Mouse (Mus musculus) right cerebral cortex, postnatal 14 days (tissue): ENCODE data around the gene Col28a1.

Experiments used
- DNase-seq: peaks from one replicate; pipeline ENCODE4 v3.0.0; 2022

The Col28a1 gene

DNA sequence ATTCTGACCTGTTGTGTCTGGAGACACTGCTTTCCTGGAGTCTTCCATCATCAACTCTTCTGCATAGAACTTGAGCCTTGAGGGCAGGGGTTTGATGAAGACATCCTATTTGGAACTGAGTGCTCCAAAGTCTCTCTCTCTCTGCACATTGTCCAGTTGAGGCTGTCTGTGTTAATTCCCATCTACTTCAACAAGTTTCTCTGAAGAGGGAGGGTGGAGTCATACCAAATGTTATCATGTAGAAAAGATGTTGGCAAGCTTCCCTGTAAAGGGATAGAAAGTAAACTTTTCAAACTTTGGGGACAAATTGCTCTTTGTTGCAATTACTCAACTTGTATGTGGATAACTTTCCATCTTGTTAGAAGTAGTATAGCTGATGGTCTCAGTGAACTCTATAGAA lies at the start of gene Col28a1:
TSS of gene Col28a1 (minus strand) at position 101 of the 400 bp plus-strand sequence.
- DNase-seq, result no peak

DNA sequence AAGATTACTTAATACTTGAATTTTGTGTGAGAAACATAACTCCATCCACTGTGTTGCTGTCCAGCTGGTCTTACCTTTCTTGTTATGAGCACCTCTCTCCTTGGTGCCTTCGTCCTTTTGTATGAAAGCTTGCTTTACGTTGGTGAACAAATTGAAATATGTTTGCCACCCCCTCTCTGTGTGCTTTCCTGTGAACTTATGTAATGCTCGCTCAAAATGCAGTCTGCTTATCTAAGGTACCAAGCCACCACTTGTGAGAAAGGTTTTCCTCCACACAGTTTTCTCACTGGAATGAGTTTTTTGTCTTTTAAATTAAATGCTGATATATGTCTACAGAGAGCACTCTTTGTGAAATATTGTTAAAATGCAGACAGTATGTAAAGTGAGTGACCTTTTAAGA lies 36.2 kb upstream of the Col28a1 start:
- DNase-seq, result no peak

DNA sequence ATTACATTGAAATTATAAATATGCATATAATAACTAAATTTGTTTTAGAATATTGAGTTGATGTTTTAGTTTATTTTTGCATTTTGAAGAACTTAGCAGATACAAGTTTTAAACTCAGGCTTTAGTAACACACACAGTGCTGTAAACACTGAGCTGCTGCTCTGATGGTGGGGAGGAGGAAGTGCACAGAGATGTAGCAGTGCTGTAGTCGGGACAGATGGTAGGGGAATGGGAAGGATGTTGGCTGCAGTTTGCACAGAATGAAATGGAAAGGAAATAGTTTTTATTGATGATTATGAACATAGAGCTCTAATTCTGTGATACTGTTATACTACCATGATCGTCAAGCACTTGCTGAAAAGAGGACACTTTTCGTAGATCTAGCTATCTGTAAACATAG lies 34.6 kb upstream of the Col28a1 start:
- DNase-seq, result no peak

DNA sequence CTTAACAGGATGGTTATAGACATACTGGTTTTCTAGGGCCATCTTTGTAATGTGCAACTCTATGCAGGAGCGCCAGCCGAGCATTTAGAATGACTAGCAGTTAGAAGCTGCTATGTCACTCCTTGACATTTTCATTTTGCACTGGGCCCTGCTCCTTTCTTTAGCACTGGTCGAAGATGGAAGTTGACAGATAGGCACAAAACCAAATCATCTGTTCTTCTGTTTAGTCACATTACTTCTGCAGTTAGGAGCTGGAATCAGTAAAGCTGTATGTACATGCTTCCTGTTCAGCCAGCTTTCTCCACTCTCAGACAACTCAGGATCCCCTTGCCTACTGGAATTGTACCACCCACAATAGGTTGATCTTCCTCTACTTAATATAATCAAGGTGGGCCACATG lies 18.2 kb upstream of the Col28a1 start:
- DNase-seq, result no peak

DNA sequence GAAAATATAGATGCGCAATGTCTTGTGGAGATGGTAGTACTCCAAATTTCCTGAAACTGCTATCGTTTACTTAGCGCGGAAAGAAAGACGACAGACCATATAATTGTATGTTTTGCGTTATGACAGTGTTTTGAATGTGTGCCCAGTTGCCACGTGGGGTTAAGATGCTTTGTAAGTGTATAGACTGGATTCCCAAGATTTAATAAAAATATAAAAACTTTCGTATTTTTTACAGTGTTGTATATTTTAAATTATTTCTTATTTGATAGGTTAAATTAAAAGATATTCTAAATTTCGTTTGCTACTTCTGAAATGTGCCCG lies 17.4 kb upstream of the Col28a1 start:
- DNase-seq, result no peak

DNA sequence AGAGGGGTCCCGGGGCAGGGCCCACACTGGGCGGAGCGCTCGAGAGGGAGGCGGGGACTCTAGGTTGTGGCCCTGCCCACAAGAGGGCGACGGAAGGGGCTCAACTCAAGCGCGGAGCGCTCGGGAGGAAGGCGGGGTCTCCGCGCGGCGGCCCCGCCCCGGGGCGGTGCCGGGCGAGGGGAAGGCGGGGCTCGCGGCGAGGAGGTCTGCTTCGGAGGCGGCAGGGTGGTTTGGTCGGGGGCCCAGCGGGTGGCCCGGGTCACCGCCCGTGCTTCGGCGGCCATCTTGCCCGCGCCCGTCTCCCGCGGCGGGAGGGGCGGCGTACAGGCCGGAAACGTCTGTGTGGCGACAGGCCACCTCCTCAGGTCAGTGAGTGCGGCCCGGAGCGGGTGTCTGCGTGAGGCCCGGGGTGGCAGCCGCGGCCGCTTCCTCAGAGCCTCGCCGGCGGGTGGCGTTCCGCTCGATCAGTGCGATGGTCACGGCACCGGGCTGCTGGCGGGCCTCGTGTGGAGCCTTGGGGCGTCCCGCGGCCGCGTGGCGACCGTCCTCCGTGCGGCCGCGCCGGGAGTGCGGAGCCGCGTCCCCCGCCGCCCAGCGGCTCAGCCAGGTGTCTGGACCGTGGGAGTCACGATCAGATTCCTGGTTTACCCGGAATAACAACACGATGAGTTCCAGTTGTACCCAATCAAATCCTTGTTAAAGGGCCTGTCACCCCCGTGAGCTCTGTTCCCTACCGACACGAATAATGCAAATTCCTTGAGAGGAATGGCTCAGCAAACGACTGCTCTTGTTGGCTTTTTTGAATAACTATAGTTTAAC lies 16.8 kb upstream of the Col28a1 start, which contains the start of gene Mios:
TSS of gene Mios (plus strand) at position 176 of the 819 bp plus-strand sequence.
- DNase-seq, result peak; percentile 82

DNA sequence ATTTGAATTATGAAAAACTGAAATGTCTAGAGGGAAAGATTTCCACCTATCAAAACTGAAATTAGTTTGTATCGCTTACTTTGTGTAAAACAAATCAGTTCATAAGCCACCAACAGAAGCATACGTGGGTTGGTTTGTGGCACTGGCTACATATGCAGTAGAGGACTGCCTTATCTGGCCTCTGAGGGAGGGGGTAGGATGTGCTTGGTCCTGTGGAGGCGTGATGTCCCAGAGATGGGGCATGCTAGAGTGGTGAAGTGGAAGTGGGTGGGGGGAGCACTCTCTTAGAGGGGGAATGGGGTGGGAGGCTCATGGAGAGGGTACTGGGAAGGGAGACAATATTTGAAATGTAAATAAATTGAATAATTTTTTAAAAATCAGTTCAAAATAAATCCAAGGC lies 2.5 kb downstream of the Col28a1 start:
- DNase-seq, result no peak

DNA sequence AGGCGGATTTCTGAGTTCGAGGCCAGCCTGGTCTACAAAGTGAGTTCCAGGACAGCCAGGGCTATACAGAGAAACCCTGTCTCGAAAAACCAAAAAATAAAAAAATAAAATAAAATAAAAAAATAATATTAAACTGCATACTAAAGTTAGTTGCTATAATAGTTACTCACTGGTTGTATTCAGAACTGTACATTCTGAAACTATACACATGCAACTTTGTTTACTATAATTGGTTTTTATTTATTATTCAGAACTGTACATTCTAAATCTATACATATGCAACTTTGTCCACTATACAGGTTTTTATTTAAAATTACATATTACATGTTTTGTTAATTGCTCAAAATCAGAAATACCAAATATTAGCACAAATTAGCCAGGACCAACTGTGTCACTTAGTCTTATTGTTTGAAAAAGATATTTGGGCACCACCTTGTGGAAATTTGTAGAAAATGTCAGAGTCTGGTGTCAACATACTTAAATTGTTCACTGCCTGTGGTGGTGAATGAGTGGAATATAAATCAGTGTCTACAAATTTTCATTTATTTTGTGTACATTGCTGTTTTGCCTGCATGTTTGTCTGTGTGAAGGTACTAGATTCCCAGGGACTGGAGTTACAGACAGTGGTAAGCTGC lies 3.7 kb downstream of the Col28a1 start:
- no peak for DNase-seq

DNA sequence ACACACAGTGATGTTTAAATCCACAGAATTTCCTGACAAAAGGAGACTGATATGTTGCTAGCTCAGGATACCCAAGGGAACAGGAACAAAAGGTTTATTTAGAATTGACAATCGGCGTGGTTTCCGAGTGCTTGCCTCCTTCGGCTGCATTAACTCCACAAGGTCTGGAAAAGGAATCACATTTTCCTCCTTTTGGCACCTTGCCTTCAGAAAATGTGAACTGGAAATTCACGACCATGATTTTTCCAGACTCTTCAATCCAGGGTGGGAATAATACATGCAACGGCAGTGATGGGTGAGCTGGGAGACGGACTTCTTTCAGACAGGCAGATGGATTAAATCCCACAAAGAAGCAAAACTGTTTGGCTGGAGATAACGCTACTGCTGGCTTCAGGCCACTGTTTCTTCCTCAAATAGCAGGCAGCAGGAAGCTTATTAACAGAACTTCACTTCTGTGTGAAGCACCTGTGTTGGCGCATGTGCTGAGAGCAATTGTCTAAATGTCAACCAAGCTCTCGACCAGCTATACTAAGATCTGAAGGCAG lies 13.9 kb downstream of the Col28a1 start:
- DNase-seq, result no peak

DNA sequence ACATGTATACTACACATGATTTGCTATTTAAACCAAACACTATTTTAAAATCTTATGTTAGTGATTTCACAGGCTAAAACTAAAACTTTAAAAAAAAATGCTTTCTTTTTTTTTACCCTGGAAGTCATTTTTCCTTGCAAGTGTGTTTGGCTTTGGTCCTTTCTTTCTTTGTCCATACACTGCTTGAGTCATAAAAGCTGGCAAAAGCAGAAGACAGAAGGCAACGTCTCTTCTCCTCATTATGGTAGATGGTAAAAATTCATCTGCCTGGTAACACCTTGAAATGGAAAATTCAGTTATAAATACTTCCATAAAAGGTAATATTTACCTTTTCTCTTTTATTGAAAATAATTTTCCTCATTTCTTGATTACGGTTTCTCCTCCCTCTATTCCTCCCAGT lies 16.3 kb downstream of the Col28a1 start:
- no peak for DNase-seq

DNA sequence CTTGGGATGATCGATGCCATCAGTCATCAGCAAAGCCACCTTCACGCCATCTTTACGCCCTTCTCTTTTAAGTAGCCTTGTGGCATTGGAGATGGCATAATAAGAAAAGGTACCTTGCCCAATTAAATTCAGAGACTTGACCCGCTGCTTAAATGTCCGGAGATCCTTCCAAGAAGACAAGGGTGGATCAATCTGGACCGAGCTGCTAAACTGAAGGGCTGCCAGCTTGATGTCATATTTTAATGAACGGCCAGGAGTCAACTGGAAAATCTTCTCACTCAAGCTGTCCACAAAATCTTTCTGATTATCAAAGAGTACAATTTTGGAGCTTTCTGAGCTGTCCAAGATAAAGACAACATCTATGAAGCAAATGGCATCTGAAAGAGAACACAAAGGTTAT lies 17.1 kb downstream of the Col28a1 start:
- DNase-seq, result no peak

DNA sequence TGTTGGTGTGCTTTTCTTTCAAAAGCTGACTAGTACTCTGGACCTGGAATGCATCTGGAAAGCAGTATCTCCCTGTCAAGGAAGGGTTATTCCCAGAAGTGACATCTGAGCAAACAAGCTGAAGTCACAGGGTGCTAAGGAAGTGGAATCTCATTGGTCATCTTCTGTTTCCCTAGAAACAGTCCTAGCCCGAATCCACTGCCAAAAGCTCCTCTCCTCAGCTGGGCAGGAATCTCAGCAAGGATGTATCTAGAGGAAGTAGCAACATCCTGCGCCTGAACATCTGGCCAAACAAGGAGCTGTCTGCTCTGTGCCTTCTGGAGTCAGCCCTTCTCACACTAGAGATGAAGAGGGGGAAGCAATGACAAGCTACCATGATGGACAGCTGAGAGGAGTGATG lies 18.4 kb downstream of the Col28a1 start:
- DNase-seq, result no peak

DNA sequence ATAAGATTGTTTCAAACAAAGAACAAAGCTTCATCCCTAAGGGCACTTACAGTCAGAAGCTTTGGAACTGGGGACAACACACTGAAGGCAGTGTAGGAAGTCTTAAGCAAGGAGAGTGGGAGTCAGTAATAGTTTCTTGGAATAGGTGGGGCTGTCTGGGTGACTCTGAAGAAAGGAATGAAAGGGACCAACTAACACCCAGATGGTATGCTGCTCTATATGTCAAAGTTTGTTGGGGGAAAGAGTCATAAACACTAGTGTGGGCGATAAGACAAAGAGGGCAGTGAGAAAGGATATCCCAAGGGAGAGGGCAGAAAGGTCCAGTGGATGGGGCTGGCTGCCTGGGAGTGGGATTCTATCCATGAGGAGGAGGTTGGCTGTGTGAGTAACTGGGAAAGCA lies 20.3 kb downstream of the Col28a1 start:
- DNase-seq, result no peak

DNA sequence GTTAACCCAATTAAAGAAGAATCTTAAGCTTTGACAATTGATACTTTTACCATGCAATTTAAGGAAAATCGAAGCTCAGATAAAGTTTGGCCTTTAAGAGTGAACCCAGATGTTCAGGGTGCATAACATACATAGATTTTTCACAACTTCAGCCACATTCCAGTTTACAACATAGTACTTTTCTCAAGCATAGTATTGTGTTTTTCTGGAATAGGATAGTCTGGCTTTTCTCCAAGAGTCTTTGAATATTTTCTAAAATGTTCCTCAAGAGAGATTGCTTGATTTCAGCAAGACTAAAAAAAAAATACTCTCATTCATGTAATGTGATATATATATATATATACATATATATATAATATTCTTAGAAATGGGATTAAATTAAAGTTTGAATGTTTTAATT lies 27.7 kb downstream of the Col28a1 start:
- DNase-seq, result no peak

DNA sequence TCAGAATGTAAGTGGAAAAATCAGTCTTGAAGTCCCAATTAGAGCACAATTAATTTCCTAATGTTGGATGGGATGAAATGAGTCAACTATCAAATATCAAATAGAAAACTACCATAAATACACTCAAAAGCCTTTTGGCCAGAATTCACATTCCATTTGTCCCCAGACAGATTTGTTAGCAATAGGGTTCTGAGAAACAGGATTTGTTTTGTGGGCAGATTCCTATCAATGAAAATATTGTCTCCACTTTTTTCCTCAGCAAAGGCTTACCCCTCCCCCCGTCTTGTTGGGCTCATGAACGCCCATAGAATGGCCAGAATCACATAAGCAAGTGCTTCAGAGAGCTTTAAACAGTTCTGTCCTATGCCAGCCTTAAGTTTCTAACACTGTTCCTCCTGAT lies 32.4 kb downstream of the Col28a1 start:
- no peak for DNase-seq

DNA sequence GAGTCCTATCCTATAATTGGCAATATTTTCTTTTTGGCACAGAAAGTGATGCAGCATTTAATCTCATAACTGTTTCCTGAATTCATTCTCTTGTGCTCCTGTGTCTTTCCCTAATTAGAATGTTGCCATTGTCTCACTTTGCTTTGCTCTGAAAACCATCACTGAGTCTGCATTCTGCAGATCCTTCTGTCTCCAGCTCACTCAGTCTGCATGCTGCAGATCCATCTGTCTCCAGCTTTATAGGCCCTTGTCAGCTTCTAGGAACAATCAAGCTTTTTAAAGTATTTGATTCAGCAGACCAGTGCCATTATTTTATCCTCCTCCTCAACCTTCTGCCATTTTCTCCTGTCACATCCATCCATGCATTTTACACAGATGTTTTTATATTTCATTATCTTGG lies 35.3 kb downstream of the Col28a1 start:
- no peak for DNase-seq

DNA sequence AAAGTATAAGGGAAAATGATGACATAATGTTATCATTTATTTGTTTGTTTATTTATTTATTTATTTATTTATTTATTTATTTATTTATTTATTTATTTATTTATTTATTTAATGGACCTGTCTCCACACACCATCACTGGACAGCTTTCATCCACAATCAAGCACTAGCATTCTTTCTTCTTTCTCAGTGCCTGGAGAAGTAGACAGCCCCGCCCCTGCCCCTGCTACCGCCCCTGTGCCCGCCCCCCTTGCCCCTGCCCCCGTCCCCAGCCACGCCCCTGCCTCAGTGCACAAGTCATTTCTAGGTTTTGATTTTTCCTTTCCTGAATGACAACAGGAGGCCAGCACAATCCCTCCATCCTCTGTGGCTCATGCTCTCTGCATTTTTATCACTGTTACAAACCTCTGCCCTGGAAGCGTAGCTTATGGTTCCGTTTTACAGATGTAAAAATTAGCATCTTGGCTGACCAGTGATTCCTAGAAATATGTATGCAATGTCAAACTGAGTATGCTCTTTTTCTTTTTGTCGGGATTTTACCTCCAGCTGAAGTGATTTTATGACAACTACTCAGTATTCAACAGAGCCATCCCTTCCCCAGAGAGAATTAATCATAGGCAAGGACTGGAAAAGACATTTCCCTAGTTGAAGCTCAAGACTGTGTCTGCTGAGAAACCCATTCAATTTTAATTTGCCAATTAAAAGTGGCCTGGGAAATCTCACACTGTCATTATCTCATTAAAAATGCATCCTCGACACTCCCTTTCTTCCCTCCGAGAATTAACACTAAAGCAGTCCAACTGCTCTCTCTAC lies 39.7 kb downstream of the Col28a1 start:
- DNase-seq, result no peak

DNA sequence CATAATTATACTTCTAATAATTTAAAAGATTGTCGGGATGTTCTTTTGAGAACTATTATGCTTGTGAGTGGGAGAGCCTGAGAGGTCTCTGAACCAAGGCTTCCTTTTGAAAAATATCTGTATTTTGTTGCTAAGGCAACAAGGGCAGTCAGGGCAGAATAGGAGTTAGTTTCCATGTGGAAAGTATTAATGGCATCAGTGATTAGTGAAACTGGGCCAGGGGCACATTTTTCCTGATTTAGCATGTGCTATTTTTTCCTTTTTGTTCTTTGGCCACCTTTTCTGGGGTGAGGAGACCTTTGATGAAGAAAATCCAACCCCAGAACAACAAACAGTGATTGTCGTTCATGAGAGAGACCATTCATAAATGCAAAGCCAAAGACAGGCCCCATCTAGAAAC lies 43.5 kb downstream of the Col28a1 start:
- no peak for DNase-seq

DNA sequence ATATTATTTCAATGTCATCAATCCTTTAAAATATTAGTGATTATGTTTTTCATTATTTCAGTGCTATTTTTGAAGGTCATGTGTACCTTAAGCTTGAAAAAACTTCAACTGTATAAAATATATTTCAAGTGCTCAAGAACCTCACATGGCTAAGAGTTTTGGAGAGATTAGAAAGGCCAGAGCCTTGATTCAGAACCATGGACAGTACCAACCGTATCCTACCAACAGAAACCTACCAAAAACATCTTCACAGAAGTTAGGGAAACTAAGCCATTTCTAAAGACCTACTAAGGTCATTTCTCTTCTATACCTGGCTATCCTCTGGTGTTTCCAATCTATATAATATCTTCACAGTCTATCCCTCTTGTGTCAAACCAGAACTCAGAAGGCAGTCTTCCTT lies 50.5 kb downstream of the Col28a1 start:
- DNase-seq, result no peak

DNA sequence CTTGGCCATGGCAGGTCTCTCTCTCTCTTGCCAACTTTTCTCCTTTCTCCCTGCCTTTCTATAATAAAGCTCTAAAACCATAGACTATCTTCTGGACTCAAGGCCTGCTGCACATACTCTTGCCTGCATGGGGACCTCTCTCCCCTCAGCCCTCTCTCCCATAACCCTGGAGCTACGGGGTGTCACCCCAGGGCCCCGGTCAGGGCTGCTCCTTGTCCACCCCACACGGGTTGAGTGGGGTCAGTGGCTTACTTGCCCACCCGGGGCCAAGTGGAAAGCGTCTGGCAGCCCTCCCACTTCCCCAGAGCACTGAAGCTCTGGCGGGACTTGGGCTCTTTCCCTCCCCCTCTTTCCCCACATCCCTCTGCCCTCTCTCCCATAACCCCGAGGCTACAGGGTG lies 62.3 kb downstream of the Col28a1 start:
- DNase-seq, result no peak

DNA sequence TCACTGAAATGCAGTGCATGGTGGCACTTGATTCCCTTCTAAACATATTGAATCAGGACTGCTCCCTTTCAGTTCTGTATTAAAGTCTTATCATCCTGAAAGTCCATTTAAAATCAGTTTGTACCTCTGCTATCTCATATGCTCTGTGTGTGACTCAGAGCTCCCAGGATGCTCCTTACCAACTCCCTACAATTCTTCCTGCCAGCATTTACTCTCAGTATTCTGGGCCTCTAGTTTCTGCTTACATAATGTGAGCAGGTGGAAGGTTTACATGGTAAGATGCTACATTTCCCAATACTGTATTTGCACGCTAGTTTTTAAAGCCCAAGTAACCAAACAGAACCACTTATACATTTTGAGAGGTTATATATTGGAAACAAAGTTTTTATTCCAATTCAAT lies 64.3 kb downstream of the Col28a1 start:
- no peak for DNase-seq

DNA sequence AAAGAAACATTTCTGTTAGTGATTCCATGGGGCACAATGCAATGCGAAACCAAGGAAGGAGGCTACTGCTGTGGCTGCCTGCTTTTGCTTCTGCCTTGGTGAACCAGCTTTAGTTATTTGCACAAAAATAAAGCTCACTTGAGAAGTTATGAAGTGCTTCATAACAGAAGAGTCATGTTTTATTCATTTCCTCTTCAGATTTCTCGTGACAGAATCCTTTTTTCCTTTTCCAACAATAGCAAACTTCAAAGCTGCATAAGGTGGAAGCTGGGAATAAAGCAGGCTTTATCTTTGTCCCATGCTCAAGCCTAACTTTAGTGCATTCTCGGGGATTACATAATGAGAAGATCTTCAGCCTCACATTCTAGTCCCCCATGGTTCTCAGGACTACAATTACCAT lies 65.9 kb downstream of the Col28a1 start:
- DNase-seq, result no peak

DNA sequence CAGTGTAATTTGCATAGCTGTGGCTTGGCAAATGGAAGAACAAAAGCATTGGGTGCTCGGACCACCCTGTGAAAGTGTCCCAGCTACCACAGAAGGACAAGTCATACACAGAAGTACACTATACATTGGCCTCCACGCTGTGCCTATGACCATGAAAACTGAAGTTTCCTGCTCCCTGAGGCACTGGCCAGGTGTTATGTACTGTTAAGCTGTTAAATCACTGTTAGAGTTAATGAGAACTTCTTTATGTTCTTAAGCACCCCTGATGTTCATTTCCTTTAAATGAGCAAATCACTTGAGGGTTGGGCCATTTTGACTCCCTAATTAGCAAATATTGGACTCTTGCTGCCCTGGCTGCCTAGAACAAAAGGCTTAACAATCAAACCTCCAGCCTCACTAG lies 73.3 kb downstream of the Col28a1 start:
- no peak for DNase-seq

DNA sequence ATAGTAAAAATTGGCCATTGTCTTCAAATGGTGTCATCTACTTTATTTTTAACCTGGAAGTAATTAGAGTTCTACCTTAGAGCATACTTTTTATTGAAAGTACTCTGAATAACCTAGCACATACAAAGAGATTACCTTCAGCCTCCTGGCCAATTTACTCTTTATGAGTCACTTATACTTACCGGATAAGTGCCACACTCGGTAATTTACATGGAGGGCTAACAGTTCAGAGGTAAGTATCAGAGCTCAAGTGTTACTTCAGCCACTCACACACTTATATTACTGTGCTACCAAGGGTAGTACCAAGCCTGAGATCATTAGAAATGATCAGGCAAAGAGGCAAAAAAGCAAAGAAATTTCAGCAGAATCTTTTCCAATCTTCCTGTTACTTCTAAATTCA lies 73.8 kb downstream of the Col28a1 start:
- no peak for DNase-seq
